Mouse (Mus musculus) liver, postnatal 0 days (tissue): ENCODE data around the gene Gm21985. TPM values are rescaled to one million over a fixed set of nuclear protein-coding genes. Genes with fewer than 3 reads are reported as not detected.

Experiments
- ATAC-seq: fragments of 200-750 bp; cut with Nextera tagmentation; 2 replicates; pipeline ENCODE4 v1.8.0; 2017; ENCODE audit warnings: mild to moderate bottlenecking, moderate library complexity
- DNase-seq: peaks from one replicate; pipeline ENCODE4 v3.0.0-alpha.2; 2016
- H3K27ac ChIP-seq: fragments of 300-500 bp; sonication (generic); 2 replicates; pipeline ENCODE4 v1.5.1; 2014; ENCODE audit warnings: antibody characterized with exemption, moderate library complexity, mild to moderate bottlenecking, low read depth
- H3K27me3 ChIP-seq: fragments of 300-500 bp; sonication (generic); 2 replicates; pipeline ENCODE4 v1.6.1; 2014; ENCODE audit warnings: low read length, control low read depth, mixed read lengths; ENCODE audit not compliant: insufficient read depth
- H3K36me3 ChIP-seq: fragments of 300-500 bp; sonication (generic); replicated peaks from 2 replicates; pipeline ENCODE4 v1.6.1; 2014; ENCODE audit warnings: mild to moderate bottlenecking, control low read depth, low read length, moderate library complexity, mixed read lengths; ENCODE audit not compliant: insufficient read depth
- H3K4me1 ChIP-seq: fragments of 300-500 bp; sonication (generic); 2 replicates; pipeline ENCODE4 v1.6.1; 2014; ENCODE audit warnings: antibody characterized with exemption, mild to moderate bottlenecking, control low read depth; ENCODE audit not compliant: insufficient read depth
- H3K4me2 ChIP-seq: fragments of 300-500 bp; sonication (generic); 2 replicates; pipeline ENCODE4 v1.6.1; 2014; ENCODE audit warnings: low read depth, mild to moderate bottlenecking, low read length, moderate library complexity, mixed read lengths
- H3K4me3 ChIP-seq: fragments of 300-500 bp; sonication (generic); 2 replicates; pipeline ENCODE4 v1.5.1; 2014; ENCODE audit warnings: low read depth, low read length
- H3K9ac ChIP-seq: fragments of 300-500 bp; sonication (generic); replicated peaks from 2 replicates; pipeline ENCODE4 v1.6.1; 2014; ENCODE audit warnings: mild to moderate bottlenecking, moderate library complexity
- H3K9me3 ChIP-seq: fragments of 300-500 bp; sonication (generic); 2 replicates; pipeline ENCODE4 v1.6.1; 2016; ENCODE audit warnings: mild to moderate bottlenecking, control low read depth, low read length, mixed read lengths
- CTCF ChIP-seq: sonication (generic); IDR thresholded peaks from 2 replicates; pipeline ENCODE4 v1.5.1; 2016; ENCODE audit warnings: antibody characterized with exemption, low read depth
- EP300 ChIP-seq: IDR thresholded peaks from 2 replicates; pipeline ENCODE4 v1.6.1; 2016; ENCODE audit warnings: antibody characterized with exemption, low read depth, mild to moderate bottlenecking
- WGBS: fragments of 180-500 bp; shearing (Covaris S2); extraction: QIAGEN DNeasy Blood & Tissue Kit; methylation state at CpG from one replicate; pipeline ENCODE4 v1.1.7; 2014; ENCODE audit not compliant: insufficient replicate concordance; 5-methylcytosine and 5-hydroxymethylcytosine counted together
- polyA plus RNA-seq: library from polyadenylated mRNA; unstranded; fragments of >200 nt; fragmentation: Nextera tagmentation; extraction: Ambion mirVana; gene quantifications from 2 replicates; pipeline ENCODE4 v1.2.1, GENCODE M21; 2015

The Gm21985 gene
- polyA plus RNA-seq, 1 experiment from 2014 or later: not detected

DNA sequence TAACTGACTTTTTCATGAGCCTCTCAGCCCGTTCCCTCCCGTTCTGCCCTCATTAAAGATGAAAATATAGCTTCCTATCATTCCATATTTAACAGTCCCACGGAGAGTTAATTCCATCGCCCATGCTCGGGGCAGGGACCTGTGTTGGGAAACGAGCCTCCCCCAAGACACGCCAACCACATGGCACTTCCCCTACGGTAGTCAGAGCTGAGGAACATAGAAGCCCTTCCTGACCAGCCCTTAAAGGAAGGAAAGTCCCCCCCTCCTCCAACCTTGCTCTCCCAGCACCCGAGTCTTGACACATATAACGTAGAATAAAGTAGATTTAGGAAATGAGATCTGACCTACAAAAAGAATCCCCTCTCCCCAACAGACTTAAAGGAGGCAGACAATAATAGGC is 18.8 kb upstream of the Gm21985 start:
- Histone ChIP-seq H3K9ac (no peak overlapping the region), H3K4me1 (no peaks in the 10 kb centered on the region), H3K9me3 (no peaks in the 10 kb centered on the region), H3K4me2 (no peak overlapping the region), H3K27ac (no peak overlapping the region), H3K27me3 (no peaks in the 10 kb centered on the region), H3K4me3 (no peak overlapping the region), H3K36me3 (no peaks in the 10 kb centered on the region)
- no peak for ATAC-seq
- TF ChIP-seq CTCF (no peak), EP300 (no peak)
- 48% methylated on average over 10 of the region's 10 CpGs for WGBS
- DNase-seq: no peak

DNA sequence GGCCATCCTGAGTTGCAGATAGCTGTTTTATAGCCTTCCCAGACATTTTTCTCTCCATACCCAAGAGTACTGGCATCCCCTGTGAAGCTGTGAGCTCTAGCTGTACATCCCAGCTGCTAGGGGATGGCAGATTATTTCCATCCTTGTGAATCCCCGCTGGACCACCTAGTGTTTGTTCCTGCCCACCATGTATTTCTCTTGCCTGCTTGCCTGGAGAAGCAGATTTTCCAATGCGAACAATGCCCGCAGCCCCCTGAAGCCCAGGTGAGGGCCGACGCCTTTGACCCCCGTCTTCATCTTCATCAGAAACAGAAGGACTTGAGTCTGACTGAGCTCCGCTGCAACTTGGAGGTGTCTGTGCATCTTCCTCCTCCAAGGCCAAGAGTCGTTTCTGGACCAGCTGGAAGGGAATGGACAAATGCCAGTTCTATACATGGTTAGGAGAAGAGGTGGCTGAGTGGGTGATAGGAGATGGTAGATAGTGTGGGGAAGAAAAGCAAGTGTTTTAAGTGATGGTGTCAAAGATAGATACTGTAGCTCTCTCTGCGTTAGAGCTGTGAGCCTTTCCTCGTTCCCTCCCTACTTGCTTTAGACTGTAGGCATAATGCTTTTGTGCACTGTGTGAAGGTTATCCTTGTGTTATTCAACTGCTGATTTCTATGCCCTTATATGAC is 16.2 kb upstream of the Gm21985 start:
- no peak for ATAC-seq
- Histone ChIP-seq H3K27me3 (no peaks in the 10 kb centered on the region), H3K4me3 (no peak overlapping the region), H3K4me2 (no peak overlapping the region), H3K36me3 (no peaks in the 10 kb centered on the region), H3K4me1 (no peaks in the 10 kb centered on the region), H3K27ac (no peak overlapping the region), H3K9me3 (no peaks in the 10 kb centered on the region), H3K9ac (no peak overlapping the region)
- no peak for DNase-seq
- WGBS: 73% methylated on average over 10 of the region's 10 CpGs
- no peak for TF ChIP-seq CTCF

DNA sequence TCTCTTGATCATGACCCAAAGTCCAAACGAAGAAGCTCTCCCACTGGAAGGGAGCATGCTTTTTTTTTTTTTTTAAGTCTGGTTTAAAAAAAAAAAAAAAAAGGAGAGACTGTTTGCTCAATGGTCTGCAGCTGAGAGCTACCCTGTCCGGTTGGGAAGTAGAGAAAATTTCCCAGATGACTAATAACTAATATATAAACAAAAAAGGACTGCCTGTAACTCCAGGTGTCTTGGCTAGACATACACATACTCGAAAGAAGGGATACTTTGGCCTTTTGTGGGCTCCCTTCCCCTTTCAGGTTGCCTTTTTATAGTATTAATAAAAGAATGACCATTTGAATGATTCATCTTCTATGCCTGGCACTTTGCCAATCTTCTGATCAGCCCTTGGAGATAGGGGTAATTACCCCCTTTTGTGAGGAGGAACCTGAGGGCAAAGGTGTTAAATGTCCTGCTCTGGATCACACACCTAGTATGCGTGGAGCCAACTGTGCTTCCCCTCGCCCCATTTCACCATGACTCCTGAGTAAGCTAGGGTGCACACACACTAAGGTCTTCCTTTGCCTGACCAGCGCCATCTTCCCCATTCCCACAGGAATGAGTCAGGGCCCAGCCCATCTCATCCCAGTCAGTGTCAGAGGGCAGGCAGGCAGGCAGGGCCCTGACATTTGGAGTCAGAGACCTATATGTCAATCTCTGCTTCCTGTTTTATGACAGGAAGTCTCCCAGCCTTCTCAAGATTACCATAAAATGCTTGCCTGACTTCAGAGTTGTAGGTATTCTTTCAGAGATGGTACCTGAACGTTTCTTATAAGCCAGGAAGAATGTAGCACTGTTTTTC is 11.2 kb upstream of the Gm21985 start:
- no peaks in the 10 kb centered on the region for H3K27me3 ChIP-seq
- 63% methylated on average over 7 of the region's 7 CpGs for WGBS
- H3K4me3 ChIP-seq: no peak overlapping the region
- ATAC-seq (no peak), DNase-seq (no peak)
- no peaks in the 10 kb centered on the region for H3K9me3 ChIP-seq
- no peaks in the 10 kb centered on the region for H3K36me3 ChIP-seq
- no peak for TF ChIP-seq CTCF
- TF ChIP-seq EP300: no peak
- H3K4me1 ChIP-seq: no peaks in the 10 kb centered on the region
- no peak overlapping the region for H3K4me2 ChIP-seq
- no peak overlapping the region for H3K9ac ChIP-seq
- no peak overlapping the region for H3K27ac ChIP-seq

DNA sequence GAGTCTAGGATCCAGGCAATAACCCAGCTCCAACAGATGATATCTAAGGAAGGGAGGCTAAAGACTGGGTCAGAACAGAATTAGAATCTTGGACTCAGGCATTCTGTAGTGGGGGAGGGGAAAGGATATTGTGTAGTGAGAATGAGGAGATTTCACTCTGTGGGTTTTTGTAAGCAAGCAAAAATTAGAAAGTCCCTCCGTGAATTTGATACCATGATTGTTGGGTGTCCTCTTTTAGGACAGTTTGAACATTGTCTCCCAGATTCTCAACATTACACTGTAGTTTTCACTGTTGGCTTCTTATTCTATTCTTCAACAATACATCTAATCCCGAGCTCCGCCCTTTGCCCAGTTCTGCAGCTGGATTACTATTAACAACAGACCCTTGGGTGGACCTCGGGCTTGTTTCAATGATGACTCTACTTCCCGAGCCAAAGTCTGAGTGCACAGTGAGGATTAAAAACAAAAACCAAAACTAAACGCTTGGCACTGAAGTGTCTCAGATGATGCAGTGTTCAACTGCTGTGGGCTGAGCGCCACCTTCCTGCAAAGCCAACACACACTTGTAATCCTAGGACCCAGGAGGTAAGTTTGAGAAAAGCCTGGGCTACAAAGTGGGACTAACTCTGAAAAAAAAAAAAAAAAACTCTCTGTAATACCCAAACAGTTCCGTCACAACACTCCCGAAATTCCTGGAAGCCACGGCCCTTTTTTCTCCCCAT is 6.7 kb upstream of the Gm21985 start, which contains the start of gene Nutm1:
Gene Nutm1, minus strand, starts transcription at position 51 of the 722 bp plus-strand sequence.
- no peak for DNase-seq
- H3K9ac ChIP-seq: no peak within 1 kb of the TSS
- ATAC-seq: no peak
- TF ChIP-seq CTCF (peak; percentile 33; the same call in 1 of the 2 replicates), EP300 (no peak)
- no peaks in the 10 kb centered on the region for H3K9me3 ChIP-seq
- no peak within 1 kb of the TSS for H3K27ac ChIP-seq
- no peaks in the 10 kb centered on the region for H3K36me3 ChIP-seq
- peaks cover 9% of the 10 kb centered on the region for H3K4me1 ChIP-seq
- no peak within 1 kb of the TSS for H3K4me3 ChIP-seq
- H3K27me3 ChIP-seq: no peaks in the 10 kb centered on the region
- WGBS: 66% methylated on average over 10 of the region's 10 CpGs
- H3K4me2 ChIP-seq: no peak within 1 kb of the TSS

DNA sequence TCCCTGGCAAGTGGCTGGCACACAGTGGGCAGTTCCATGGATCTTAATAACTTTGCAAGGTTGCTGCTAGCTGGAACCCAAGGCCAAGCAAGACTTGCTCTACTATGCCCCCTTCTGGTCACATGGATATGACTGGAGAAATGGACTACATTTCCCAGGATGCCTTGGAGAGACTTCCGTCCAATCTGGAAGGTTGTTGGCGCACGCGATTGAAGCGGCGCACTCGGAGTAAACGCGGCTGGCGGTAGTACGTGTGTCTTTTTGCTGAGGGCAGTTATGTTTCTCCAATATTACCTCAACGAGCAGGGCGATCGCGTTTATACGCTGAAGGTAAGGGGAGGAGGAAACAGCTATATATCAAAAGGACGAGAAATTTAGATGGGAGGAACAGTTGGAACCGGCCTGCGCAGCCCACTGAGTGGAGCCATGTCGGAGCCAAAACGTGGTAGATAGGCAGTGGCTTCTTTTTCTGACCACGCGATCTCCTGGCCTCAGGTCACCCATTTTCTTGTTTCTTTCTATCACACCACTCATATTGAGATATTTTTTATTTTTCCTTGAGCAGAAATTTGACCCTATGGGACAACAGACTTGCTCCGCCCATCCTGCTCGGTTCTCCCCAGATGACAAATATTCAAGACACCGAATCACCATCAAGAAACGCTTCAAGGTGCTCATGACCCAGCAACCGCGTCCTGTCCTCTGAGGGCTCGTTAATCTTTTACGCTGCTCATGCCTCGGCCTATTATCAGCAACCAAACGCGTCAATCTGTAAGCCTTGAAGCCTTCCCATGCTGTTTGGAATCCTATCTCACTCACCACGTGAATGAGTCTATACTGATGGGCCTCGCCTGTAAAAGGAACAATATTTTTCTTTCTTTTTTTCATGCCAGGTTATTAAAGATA is 4.1 kb upstream of the Gm21985 start, which contains the start of gene Nop10:
Gene Nop10, plus strand, starts transcription at position 179 of the 906 bp plus-strand sequence.
- H3K9me3 ChIP-seq: no peaks in the 10 kb centered on the region
- H3K4me2 ChIP-seq: peak within 1 kb of the TSS; percentile 77
- H3K4me1 ChIP-seq: peaks cover 19% of the 10 kb centered on the region
- ATAC-seq (peak; percentile 43), DNase-seq (peak; percentile 82)
- no peaks in the 10 kb centered on the region for H3K36me3 ChIP-seq
- H3K27me3 ChIP-seq: no peaks in the 10 kb centered on the region
- peak within 1 kb of the TSS; percentile 68 for H3K9ac ChIP-seq
- WGBS: under 1% methylated on average over 36 of the region's 36 CpGs
- peak within 1 kb of the TSS; percentile 62 for H3K4me3 ChIP-seq
- TF ChIP-seq CTCF (peak; percentile 94), EP300 (no peak)
- H3K27ac ChIP-seq: peak within 1 kb of the TSS; percentile 72
